Mouse (Mus musculus) heart, adult 2 months (tissue): ENCODE measurements around the gene Cpb2.

ENCODE experiments used
- CTCF ChIP-seq: fragments of 200-600 bp; IDR thresholded peaks from 2 replicates; pipeline ENCODE4 v1.8.1; 2022; ENCODE audit warnings: antibody characterized with exemption, mild to moderate bottlenecking, moderate library complexity
- EP300 ChIP-seq: fragments of 200-500 bp; IDR thresholded peaks from 2 replicates; pipeline ENCODE4 v1.6.1; 2011; ENCODE audit warnings: low read depth, low read length, control low read depth; ENCODE audit not compliant: insufficient read depth
- POLR2A ChIP-seq: fragments of 200-500 bp; IDR thresholded peaks from 2 replicates; pipeline ENCODE4 v1.6.1; 2011; ENCODE audit warnings: mild to moderate bottlenecking, low read depth, low read length, control low read depth; ENCODE audit not compliant: insufficient read depth

DNA sequence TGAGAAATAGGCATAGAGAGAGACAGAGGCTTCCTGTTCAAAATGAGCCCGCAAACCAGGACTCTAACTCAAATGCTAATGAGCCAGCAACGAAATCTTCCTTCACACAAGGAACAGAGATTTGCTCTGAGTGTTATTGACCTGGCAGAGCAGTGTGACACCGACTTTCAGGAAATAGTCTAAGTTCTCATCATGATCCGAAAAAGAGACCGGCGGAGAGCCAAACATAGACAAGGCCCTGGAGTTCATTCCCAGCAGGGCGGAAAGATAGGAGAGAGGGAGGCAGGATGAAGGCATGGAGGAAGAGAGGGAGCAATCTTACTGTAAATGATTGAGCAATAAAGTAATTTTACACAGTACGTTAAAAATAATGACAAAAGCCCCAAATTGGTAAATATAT lies 5.0 kb upstream of the Cpb2 start:
- TF ChIP-seq CTCF (no peak), EP300 (no peak), POLR2A (no peak)
